Mouse (Mus musculus) brain, embryonic 18.5 days (tissue): ENCODE results near the gene Milr1.
"Not testable (repeated sequence)": the region's sequence is repeated elsewhere in the genome, so short reads cannot be mapped to it uniquely, and the experiment has no call there.

Experiments used
- DNase-seq: peaks from one replicate; pipeline ENCODE4 v3.0.0-alpha.2; 2012; ENCODE audit warnings: low read depth, low spot score

The Milr1 gene

DNA sequence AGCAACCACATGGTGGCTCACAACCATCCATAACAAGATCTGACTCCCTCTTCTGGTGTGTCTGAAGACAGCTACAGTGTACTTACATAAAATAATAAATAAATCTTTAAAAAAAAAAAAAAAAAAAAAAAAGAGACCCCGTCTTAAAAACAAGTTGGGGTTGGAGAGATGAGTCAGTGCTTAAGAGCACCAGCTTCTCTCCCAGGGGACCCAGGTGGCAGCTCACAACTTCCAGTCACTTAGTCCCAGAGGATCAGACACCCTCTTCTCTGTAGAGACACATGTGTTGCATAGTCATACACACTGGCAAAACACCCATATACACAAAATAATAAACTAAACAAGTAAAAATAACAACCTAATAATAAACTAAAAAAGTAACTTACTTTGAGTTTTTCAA is 56.4 kb downstream of the Milr1 start:
- not testable (repeated sequence) for DNase-seq

DNA sequence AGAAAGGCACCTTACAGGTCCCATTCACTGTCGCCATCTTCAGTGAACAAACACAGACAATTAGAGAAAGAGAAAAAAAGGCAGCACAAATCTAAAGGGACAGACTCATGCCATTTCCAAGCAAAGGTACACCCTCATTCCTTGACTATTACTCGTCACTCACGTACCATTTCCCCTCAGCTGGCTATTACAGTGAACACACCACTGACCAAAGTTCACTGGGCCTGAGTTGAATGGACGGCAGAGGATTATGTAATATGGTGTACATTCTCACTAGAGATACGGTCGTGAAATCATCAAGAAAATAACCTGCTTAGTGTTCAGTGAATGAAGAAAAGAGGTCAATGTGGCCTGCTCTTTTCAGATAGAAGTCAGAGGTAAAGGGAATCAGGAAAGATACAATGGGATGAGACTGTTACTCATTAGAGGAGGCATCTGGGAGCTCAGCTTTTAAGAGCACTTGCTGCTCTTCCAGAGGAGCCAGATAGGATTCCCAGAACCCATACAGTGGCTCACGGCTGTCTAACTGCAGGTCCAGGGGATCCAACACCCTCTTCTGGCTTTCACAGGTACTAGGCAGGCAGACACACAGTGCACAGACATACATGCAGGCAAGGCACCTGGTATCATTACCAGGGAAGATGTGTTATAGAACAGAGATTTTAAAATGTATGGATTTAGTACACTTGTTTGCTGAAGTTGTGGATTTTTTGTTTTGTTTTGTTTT is 61.5 kb downstream of the Milr1 start:
- no peak for DNase-seq

DNA sequence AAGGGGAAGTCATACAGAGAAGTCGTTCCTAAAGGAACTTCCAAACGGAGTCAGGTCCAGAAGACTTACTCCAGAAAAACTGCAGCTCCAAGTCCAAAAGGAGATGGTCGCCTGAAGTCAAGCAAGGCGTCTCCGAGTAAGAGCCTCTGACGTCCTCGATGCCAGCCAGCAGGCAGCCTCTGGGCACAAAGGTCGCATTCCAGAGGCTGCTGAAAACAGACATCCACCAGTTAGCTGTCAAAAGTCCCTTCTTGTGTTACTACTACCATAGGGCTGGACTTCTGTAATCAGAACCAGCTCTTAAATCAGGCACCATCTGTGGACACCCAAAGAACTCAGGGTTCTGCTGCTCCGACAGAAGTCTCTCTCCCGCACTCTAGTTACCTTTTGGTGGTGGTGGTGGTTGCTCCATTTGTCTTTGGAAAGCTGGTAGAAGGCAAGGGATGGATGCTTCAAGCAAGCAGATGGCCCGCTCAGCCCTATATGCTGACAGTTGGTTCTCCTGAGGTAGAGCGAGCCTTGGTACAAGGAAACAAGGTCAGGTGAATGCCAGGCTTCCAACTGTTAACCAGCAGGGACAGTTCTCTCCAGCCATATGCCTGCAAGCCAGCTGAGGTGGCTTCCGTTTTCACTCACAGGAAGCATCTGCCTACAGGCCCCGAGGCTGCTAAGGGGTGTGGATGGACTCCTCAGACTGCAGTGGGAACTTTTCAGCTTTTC is 63.7 kb downstream of the Milr1 start:
- DNase-seq, result no peak

DNA sequence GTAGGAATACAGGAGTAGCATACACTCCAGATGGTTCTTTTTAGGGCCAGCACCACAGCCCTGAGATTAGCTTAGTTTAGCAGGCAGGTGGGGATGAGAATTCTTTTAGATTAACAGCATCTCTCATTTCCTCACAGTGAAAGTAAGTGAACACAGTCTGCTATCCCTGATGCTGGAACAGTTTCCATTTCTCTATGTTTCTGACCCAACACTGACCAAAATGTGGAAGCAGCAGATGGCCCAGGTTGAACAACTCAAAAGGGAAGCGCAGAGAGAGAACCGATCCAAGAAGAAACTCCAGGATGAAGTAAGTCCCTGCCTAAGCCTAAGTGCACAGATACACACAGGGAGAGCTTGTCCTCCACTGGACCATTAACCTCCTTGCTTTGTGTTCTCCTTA is 64.3 kb downstream of the Milr1 start:
- DNase-seq, result no peak

DNA sequence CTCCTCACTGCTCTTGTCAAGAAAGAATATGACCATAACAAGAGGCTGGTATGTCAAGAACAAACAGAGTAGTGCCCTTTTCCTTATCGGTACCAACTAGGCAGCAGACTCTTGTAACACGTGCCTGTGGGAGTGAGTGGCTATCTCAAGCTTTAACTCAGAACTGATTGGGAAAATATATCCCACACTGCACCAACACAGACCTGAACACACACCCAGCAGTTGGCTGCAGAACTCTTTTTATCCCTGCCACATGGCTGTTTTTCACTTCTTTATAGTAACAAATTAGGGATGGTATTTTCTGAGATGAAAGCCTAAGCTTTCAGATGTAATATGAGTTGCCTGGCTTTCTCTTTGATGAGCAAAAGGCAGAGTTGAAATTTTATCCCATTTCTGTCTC is 64.7 kb downstream of the Milr1 start:
- DNase-seq, result no peak

DNA sequence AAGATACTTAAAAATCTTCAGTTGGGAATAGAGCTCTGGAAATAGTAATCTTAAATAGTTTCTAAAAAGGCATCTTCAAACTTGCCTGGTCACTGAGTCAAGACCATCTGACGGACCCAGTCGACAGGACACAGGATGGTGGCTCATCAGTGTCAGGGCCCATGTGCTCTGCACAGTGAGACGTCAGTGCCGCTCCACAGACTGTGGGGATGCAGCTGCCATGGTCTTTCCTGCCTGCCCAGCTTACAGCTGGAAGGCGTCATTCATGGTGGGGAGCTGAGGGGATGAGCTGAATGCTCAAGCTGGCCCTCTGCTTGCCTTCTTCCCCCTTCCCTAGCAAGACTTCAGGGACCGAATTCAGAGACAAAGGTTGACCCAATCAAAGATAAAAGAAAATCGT is 65.3 kb downstream of the Milr1 start:
- DNase-seq, result no peak

DNA sequence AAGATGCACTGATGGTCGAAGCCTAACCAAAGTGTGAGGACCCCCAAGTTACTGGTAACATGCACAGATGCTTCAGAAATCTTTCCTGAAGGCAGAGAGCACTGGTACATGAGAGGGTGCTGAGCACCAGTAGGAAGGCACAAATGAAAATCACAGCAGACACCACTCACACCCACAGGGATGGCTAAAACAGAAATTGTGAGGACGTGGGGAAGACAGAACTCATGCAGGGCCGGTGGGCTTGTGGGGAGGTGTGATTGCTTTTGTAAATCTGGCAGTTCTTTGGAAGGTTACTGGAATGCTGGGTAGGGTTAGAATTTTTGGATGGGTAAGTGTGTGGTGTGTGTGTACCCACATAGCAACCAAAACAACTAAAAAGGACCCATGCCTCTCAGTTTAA is 66.1 kb downstream of the Milr1 start:
- no peak for DNase-seq

DNA sequence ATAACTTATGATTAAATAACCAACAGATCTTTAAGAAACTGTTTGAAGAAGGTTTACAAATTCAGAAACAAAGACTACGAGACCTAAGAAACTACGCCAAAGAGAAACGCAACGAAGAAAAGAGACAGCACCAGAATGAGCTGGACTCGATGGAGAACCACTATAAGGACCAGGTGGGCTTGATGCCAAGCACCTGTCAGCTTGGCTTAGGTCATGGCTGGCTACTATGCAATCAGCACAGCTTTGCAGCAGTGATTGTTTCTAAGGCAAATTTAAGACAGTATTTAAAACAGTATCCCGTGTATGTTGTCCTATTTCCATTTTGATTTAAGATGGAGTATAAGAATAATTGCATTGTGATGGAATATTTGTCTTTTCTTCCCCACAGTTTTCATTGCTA is 66.8 kb downstream of the Milr1 start:
- no peak for DNase-seq

DNA sequence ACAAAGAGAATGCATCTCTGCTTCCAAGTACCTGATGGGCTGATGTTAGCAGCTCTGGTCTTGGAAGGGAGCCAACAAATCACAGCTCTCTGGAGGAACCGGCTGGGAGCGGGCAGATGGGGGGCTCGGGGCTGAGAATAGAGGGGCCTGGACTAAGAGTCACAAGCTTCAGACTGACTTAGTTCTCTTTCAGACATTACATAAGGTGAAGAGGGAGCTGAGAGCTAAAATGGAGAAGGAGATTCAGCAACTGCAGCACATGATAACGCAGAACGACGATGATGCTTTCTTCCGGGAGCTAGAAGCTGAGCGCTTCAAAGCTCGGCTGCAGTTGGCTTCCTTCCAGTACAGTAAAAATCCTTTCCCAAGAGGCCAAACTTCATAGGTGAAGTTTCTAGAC is 67.3 kb downstream of the Milr1 start:
- peak; percentile 34 for DNase-seq
